ENCODE assay signal across 21 mouse cellular contexts in the genomic region with DNA sequence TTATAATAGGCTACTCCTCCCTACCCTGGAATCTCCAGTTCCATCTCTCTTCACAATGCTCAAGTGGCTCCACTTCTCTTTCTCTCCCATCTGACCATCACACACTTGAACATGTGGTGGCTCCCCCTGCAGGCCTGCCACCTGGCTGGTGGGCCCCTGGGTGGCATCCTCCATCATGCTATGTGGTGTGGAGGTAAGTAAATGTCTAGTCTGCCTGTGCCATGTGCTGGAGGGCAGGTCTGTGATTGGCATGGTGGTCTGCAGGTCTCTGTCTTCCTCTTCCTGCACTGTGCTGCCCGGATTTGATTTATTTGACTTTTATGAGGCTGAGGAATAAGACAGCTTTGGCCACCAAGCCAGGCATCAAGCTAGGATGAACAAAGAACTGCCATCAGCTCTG.
A peak's percentile ranks its signal among the peaks of the same experiment; 100 is the strongest.
DNase-seq lines count a peak whose midpoint lies in the region; ATAC-seq lines count a peak whose summit lies in the region.
"Had no signal": no experiment of that assay in that cellular context is flagged by ENCODE, and none has a peak within 500 bp of the region (broad histone marks: within the 10 kb centered on the region; RNA-seq: fewer than 3 reads in every experiment).

No protein-coding gene starts in this region.

- no peak overlapping the region for H3K27ac ChIP-seq in heart, embryonic 10.5 days

- H3K4me3 ChIP-seq in heart, embryonic 10.5 days, result no peak overlapping the region

- 0 out of 2 replicates have a peak, but pooled peaks have one; percentile 16 for ATAC-seq in neutrophil, adult 5-6 weeks (ENCODE audit: extremely low read depth, insufficient number of reproducible peaks, low FRiP score, poor library complexity, severe bottlenecking)
- ATAC-seq: activated CD4-positive, CD25-positive, alpha-beta regulatory T cell, adult 4 months; CD4-positive, CD25-positive, alpha-beta regulatory T cell, adult 4 months; Patski had no signal

- no peaks in the 10 kb centered on the region for H3K9me3 ChIP-seq in heart, embryonic 10.5 days

- H3K27me3 ChIP-seq in heart, embryonic 10.5 days (ENCODE audit: insufficient read depth, poor library complexity, severe bottlenecking), result no peaks in the 10 kb centered on the region
- H3K27me3 ChIP-seq: CH12.LX had no signal

- DNase-seq in heart, adult 11 months, result peak; percentile 80
- no peak for DNase-seq in heart, postnatal 10 days
- peak; percentile 56 for DNase-seq in heart, embryonic 10.5 days (ENCODE audit: low spot score)
- no peak for DNase-seq in heart, postnatal 25 days (ENCODE audit: low spot score)
- DNase-seq in testis, postnatal 14 days (ENCODE audit: low spot score), result no peak
- DNase-seq: adrenal gland, adult 2 months; adrenal gland, adult 8-10 months; adrenal gland, postnatal 10 days; adrenal gland, postnatal 14 days; adrenal gland, postnatal 25 days; adrenal gland, postnatal 36 days; B cell, adult 2 months; cerebellum, adult 11 months; cerebellum, adult 11-12 months; cerebellum, adult 18-20 months had no signal

- WGBS in heart, embryonic 10.5 days, result 77% methylated on average over 1 of the region's 1 CpGs

- H3K36me3 ChIP-seq in heart, embryonic 10.5 days, result no peaks in the 10 kb centered on the region
- H3K36me3 ChIP-seq: G1E had no signal

- no peaks in the 10 kb centered on the region for H3K4me1 ChIP-seq in heart, embryonic 10.5 days

- intact Hi-C loops in heart, postnatal 10 days (cut with DNase I), result no loop called here
- intact Hi-C loops in heart, postnatal 25 days (cut with DNase I), result no loop called here

Comparison
In these comparisons a context has a peak if more than half of its experiments do, and no peak if none do; other contexts are left out.
1. DNase-seq: peak in heart, adult 11 months (single experiment) and heart, embryonic 10.5 days (single experiment); none in heart, postnatal 10 days (0 of 2), heart, postnatal 25 days (single experiment) and testis, postnatal 14 days (single experiment).